Mouse (Mus musculus) neutrophil, adult 5-6 weeks (primary cell): ENCODE results near the gene Kif3a. TPM values are rescaled to one million over a fixed set of nuclear protein-coding genes. Genes with fewer than 3 reads are reported as not detected.
"Not testable (repeated sequence)": the region's sequence is repeated elsewhere in the genome, so short reads cannot be mapped to it uniquely, and the experiment has no call there.

Experiments used
- ATAC-seq: fragments of 151-379, 151-347 bp; 2 replicates; pipeline ENCODE4 v1.8.0; 2017; ENCODE audit warnings: mild to moderate bottlenecking, moderate TSS enrichment; ENCODE audit not compliant: insufficient number of reproducible peaks, poor library complexity, low FRiP score, severe bottlenecking; ENCODE audit errors: extremely low read depth
- total RNA-seq: library from RNA; stranded (forward); fragments of 200-1000 nt; gene quantifications from 2 replicates; pipeline ENCODE4 v1.2.3, GENCODE M21; 2017

The Kif3a gene
- total RNA-seq, 1 experiment from 2014 or later: 4.9 TPM

DNA sequence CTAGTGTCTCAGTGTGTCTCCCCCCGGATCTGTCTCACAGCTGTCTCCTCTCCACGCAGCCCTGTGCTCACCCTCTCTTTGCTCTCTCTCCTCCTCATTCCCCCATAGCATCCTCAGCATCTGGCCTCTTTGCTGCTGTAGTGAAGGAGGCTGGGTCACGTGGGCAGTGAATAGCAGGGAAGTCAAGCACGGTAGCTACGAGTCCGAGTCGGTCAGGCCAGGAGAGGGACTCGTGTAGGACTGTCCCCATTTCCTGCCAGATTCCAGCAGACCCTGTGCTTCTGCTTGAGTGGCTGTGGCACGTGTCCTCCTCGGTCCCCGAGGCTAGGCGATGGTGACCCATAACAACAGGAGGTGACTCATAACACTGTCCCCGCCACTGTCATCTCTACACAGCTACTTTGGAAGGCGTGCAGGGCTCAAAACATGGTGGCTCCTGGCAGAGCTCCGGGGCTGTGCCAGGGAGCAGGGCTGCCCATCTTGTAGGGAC lies 28.1 kb upstream of the Kif3a start:
- no peak for ATAC-seq

GRCm38 (mm10) chr11:53540394-53540793 lies 26.8 kb upstream of the Kif3a start:
- ATAC-seq: no peak

- ATAC-seq: no peak
These were observed 26.0 kb upstream of the Kif3a start for GRCm38 (mm10) chr11:53541222-53541621.

DNA sequence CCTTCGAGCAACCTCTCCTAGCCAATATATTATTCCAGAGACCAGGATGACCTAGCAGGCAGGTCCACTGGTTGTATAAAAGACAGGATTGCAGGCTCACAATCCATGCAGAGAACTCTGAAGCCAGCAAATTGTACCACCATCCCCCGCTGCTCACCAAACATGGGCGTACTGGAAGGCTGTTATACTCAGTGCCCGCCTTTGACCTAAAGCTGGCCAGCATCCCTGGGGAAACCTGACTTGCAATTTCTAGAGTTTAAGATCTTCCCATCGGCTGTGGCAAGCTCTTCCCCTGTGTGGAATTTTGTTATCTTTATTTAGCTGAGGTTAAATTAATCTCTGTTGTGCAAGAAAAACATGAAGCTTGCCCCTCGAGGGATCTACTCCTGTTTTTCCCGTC lies 24.2 kb upstream of the Kif3a start:
- ATAC-seq: no peak

DNA sequence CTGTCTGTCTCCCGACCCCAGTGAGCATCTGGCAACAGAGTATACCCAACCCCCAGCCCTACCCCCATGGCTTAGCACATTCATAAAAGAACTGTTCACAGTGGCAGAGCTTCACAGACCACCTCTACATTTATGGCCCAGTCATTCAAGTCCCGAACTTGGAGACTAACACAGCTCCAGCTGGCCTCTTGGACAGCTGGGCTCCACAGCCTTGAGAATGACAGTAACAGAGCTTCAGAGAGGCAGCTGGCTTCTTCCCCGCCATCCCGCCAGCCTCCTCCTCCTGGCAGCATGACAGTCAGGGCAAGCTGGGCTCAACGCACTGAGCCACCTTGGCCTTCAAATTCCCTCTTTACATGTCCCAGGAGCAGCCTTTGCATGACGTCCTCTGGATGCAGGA lies 20.9 kb upstream of the Kif3a start:
- no peak for ATAC-seq

GRCm38 (mm10) chr11:53547566-53547965 lies 19.6 kb upstream of the Kif3a start:
- ATAC-seq: no peak

DNA sequence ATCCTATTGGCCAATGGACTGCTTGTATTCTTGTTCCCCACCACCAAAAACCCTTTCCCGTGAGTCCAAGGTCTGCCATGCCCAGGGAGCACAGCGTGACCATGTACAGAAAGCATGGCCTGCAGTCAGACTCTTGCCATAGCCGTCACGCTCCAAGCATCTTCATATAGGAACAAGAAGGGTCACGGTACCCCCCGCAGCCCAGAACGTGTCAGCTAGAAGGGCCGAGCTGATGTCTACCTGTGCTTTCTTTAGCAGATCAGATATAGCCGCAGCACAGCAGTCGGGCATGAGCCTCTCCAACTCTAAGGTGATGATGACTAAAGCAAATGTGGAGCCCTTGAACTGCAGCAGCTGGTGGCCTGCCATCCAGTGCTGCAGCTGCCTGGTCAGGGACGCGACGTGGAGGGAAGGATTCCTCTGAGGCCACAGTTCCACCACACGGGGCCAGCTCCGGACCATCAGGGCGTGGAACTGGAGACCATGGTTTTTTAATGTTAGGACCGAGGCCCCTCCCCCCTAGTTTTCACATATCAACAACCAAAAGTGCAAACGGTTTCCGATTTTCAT lies 19.1 kb upstream of the Kif3a start:
- ATAC-seq: no peak

GRCm38 (mm10) chr11:53550714-53551113 lies 16.5 kb upstream of the Kif3a start:
- ATAC-seq: no peak

DNA sequence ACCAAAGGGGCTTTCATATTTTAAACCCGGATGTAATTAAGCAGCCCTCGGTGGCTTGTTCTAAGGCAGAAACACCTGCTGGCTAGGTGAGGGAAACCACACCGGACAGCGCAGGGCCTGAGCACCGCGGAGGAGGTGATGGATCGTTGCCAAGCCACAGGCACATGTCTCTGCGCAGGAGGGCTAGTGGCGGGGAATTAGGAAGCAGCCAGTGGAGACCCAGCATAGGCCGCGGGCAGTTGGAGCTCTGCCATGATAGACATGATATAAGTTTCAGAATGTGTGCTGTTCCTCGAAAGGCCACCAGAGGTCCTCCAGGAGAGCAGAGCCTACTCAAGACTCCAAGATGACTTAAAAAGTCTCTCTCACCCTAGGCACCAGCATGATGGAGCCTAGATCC lies 15.4 kb upstream of the Kif3a start:
- no peak for ATAC-seq

DNA sequence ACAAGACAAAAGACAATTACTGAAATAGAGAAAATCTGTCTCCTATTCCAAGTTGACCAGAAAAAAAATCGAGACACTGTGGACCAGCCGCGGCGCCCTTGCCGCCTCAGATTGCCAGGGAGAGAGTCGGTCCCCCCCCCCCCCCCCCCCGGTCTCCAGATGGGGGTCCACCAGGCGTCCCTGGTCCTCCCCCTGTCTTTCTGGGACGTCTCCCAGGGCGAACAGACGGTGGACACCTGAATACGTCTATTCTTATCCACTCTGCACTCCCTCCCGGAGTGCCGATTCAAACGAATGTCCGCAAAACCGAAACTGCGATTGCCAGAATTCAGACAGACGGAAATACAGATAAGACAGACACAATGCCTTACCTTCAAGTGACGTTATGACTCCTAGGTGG lies 10.7 kb upstream of the Kif3a start:
- ATAC-seq: not testable (repeated sequence)

DNA sequence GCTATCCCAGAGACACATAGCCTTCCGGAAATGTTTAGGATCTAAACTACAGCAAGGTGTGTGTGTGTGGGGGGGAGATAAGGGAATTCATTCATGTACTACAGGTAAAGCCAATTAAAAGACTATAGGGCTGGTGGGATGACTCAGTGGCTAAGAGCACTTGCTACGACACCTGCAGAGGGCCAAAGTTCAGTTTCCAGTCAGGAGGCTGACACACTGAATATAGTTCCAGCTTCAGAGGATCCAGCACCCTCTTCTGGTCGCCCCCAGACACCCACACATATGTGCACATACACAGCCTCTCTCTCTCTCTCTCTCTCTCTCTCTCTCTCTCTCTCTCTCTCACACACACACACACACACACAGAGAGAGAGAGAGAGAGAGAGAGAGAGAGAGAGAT lies 9.2 kb upstream of the Kif3a start:
- not testable (repeated sequence) for ATAC-seq

DNA sequence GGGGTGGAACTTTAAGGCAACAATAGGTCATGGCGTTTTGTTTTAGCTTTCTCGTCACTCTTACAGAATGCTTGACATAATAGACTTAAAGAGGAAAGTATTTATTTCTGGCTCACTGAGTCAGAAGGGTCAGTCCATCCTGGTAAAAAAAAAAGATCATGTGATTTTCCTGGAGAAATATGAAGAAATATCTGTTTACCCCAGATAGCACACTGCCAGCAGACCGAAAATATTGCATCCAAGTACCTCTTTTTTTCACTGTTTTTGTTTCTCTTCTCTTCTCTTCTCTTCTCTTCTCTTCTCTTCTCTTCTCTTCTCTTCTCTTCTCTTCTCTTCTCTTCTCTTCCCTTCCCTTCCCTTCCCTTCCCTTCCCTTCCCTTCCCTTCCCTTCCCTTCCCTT lies 7.2 kb upstream of the Kif3a start:
- not testable (repeated sequence) for ATAC-seq

DNA sequence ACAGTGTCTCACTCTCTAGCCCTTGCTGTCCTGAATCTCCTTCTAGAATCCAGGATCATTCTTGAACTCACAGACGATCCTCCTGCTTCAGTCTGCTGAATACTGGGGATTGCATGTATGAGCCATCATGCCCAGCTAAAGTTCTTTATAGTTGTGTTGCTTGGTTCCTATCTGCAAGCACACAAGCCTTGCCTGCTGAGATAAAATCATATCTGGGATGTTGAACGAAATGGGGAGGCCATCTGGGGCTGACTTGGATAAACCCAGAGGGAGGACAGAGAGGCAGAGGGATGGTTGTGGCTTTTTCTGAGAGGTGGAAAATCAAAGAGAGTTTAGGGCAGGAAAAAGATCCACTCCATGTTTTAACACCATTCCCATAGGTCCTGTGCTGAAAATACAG lies 5.2 kb upstream of the Kif3a start:
- no peak for ATAC-seq

DNA sequence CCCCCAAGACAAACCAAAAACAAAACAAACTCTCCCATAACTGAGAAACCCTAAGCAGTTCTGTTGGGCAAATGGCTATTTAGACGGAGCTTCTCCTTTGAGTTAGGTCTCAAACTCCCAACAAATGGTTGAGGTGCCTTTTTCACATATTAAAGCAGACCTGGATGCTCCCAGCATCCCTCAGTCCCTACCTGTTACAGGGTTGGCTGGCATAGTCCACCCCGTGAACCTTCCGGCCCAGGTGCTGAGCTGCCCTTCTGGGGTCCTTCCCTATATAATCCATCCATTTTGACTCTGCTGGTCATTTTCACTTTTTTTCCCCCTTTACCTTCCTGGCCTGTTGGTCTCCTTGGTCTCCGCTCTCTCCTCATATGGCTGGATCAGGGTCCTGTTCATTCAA lies 533 bp upstream of the Kif3a start:
- no peak for ATAC-seq

DNA sequence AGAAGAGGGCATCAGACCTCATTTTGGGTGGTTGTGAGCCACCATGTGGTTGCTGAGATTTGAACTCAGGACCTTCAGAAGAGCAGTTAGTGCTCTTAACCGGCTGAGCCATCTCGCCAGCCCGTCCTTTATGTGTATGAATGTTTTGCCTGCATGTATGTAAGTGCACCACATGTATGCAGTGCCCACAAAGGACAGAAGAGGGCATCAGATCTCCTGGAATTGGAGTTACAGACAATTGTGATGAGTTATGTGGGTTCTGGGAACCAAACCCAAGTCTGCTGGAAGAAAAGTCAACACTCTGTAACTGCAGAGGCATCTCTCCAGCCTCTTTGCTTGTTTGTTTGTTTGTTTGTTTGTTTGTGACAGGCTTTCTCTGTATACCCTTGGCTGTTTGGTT lies 13.4 kb downstream of the Kif3a start:
- no peak for ATAC-seq

- ATAC-seq: no peak
These were observed 16.0 kb downstream of the Kif3a start for GRCm38 (mm10) chr11:53583151-53583550.

- ATAC-seq: no peak
These were observed 17.7 kb downstream of the Kif3a start for GRCm38 (mm10) chr11:53584849-53585248.

DNA sequence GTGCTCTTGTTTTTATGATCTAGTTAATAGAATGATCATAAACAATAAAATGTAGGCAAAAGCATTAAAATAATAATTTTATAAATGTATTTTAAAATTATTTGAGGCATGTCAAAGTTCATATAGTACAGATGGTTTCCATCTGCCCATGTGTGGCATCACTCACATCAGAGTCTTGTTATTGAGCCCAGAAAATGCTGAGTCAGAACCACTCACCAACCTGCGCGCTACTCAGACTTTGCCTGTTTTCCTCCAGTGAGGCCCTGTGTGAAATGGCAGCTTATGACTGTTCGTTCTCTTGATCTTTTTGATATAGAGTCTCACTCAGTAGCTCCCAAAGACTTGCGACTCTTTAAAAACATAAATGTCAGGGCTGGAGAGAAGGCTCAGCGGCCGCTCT lies 18.3 kb downstream of the Kif3a start:
- no peak for ATAC-seq

DNA sequence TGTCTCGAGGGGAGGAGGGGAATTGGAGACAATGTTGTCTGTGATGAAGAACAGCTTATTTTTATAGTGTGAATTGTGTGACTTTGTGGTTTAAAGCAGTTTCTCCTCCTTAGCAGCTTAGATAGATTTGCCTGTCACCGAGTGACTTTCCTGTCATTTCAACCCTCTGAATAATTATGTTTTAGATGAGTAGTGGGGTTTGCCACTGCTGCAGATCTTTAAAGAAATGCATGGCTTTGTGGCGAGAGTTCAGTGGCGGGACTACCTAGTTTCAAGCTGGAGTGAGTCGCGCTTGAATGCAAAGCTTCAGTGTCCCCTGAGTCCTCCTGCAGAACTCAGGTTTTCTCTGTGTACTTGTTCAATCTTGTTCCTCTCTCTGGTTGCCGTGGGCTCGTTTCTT lies 21.1 kb downstream of the Kif3a start:
- no peak for ATAC-seq

- ATAC-seq: peak; percentile 39; the same call in 1 of the 2 replicates
These were observed 23.2 kb downstream of the Kif3a start for GRCm38 (mm10) chr11:53590368-53590768.

GRCm38 (mm10) chr11:53591116-53591515 lies 23.9 kb downstream of the Kif3a start:
- no peak for ATAC-seq
